Mouse (Mus musculus) neutrophil, adult 65 days (primary cell): Measurements from ENCODE around the gene 2410015M20Rik. TPM values are rescaled to one million over a fixed set of nuclear protein-coding genes. Genes with fewer than 3 reads are reported as not detected.

ENCODE experiments used
- total RNA-seq: library from RNA; stranded (reverse); gene quantifications from 2 replicates; pipeline ENCODE4 v1.2.4, GENCODE M21; 2023

2410015M20Rik gene
- 34.1 and 47.2 TPM in 2 replicates for total RNA-seq

DNA sequence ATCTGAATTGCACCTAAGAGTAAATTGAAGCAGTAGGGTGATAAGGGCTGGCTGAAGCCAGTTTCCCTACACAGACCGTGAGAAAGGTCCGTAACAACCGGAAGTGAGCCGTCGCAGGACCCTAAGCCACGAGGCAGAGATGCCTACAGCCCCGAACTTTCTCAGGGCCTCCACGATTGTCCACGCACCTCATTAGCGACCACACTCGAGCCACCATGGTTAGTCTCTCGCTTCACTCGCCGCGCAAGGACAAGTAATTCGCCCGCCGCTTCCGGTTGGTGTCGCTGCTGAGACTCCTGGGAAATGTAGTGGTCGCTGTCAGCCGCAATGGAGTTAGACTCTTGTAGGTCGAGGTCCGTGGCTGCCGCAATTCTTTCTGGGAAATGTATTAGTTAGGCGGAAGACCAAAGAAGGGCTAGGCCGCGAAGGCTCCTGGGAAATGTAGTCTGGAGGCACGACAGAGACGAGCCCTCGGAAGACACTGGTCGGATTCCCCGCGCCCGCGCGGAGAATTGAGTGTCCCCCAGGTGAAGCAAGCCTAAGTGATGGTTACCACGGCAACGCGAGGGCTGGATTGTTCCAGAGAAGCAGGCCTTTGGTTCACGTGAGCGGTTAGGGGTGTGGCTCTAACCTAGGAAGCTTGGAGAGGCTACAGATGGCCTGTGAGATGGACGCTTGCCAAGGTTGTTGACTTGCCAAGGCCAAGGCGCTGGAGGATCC is at the start of gene 2410015M20Rik:
TSS of gene 2410015M20Rik (minus strand) at position 320 of the 720 bp plus-strand sequence.

DNA sequence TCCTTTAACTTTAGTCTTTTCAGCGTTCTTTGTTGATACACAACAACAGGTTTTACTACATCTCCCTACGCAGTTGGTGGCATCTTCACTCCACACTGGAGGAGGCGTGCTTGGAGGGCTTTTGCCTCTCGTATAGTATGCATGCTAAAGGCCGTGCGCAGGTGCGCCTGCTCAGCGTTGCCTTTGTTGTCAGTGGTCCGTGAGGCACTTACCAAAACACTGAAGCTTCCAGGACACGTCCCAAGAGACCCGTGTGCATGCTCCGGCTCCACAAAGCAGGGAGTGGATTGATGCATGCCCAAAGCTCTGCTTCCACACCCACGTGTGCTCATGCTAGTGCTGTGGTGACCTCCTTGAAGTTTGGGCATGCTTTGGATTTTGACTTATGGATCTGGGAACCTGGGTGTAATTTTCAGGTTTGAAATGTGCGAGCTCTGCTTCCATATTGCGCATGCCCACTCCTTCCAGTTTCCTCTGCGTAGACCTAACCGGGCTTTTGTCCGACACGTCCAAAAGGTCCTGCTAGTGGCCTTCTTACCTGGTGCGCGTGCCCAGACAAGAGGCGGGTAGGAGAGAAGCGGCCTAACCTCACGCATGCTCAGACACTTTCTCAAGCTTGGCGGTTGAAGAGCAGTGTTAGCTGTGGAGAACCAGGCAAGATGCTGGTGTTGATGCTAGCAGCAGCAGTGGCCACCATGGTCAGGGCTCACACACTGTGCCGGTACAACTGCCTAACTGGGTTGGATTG is 18.1 kb upstream of the 2410015M20Rik start, which contains the start of gene Catsperd:
TSS of gene Catsperd (plus strand) at position 614 of the 748 bp plus-strand sequence.

DNA sequence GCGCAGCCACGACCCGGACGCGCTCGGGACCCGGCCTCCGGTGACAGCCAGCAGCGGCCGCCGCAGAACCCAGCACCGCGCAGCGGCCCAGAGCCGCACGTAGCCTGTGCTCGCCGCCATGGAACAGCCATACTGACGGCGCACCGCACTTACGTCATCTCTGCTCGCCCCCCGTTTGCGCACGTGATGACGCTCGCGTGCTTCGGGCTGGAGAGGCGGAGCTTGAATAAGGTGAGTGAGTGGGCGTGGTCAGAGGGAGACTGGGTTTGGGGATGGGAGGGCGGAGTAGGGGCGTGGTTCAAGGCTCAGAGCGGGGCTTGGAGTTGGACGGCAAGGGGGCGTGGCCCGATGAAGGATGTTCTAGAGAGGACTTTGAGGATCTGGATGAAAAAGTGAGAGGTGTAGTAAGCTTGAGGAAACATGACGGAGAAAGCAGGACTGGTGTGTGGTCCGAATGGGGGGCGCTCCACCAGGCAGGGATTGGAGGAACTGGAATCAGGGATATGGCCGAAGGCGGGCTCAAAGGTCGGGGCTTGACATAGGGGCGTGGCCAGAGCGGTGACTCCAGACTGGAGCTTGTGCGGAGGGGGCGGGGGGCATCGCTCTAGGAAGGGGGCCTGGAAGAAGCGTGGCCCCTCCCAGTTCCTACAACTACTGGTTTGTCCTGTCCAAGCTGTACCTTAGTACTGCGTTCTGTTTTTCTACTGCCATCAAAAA is 17.3 kb upstream of the 2410015M20Rik start, which contains the start of gene Lonp1:
TSS of gene Lonp1 (minus strand) at position 134 of the 717 bp plus-strand sequence.

DNA sequence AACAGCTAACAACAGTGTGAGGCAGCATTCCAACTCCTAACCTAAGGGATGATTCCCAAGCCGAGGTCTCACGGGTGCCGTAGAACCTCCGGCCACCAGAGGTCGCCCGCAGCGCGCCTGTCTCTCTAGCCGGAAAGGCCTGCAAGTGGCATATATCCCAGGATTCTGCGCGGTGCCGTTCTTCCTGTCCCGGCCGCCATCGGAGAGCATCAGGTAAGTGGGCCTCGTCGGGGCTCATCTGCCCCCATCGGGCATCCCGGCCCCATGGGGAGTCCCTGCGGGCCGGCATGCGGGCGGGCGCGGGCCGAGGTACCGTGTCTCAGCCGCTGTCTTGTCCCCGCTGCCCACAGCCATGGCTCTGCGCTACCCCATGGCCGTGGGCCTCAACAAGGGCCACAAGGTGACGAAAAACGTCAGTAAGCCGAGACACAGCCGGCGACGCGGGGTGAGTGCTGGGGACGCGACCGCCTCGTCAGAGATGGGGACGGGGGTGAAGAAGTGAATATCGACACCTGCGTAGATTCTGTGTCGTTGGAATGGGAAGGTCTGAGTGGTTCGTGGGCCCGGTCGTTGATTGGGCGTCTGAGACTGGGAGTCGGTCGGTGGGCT is 3.8 kb upstream of the 2410015M20Rik start, which contains the start of gene Rpl36:
TSS of gene Rpl36 (plus strand) at position 181 of the 609 bp plus-strand sequence.

DNA sequence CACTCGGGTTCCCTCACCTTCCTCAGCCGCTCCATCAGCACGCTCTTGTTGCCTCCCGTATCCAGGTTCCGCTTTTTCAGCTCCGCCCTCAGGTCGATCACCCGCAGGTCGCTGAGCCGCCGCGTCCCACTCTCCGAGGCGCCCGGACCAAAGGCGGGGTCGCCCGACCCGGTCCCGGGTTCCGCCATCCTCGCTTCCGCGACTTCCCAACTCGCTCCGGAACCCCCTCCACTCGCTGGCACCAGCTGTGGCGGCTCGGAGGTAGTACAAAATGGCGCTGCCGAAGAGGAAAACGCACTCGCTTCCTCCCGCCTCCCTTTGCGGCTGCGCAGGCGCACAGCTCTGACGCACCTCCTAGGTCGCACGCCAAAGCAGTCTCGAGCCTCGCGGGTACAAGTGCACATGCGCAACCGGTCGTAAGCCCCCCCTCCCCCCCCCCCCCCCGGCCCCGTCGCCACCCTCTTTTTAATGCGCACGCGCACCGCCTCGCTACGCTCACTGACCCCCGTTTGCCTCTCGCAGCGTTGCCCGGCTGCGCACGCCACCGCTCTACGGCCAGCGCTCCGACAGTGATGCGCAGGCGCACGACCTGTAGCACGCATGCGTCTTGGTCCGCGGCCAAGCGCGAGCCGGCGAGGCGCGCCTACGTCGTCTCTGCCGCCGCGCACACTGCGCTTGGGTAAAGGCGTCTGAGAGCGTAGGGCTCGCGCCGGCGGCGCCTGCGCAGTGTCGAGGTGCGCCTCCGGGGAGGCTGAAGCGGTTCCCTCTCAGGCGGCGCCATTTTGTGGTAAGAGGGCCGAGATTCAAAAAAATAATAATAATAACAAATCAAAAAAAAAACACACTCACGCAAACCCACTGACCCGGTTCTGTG is 25.1 kb downstream of the 2410015M20Rik start, which contains the start of the genes Safb2 and Safb:
TSS of gene Safb2 (minus strand) at position 329 of the 874 bp plus-strand sequence.
TSS of gene Safb (plus strand) at position 569 of the 874 bp plus-strand sequence.

Other genes with a start within 250 kb of the 2410015M20Rik start
- gene Ptprs, start 133.3 kb downstream of the 2410015M20Rik start, total RNA-seq = 14.9 and 20.6 TPM in 2 replicates
- not detected in 2 replicates for gene Znrf4, start 97.3 kb downstream of the 2410015M20Rik start, total RNA-seq
- gene Gm20219, start 55.4 kb downstream of the 2410015M20Rik start, total RNA-seq = 6.4 and 8.6 TPM in 2 replicates
- 354 and 536 TPM in 2 replicates for gene Safb2, start 25.2 kb downstream of the 2410015M20Rik start, total RNA-seq
- 163 and 266 TPM in 2 replicates for gene Safb, start 24.9 kb downstream of the 2410015M20Rik start, total RNA-seq
- gene Rpl36, start 3.6 kb upstream of the 2410015M20Rik start, total RNA-seq = 138 and 292 TPM in 2 replicates
- gene Lonp1, start 17.1 kb upstream of the 2410015M20Rik start, total RNA-seq = 18.7 and 28.1 TPM in 2 replicates
- 3.3 and 4.5 TPM in 2 replicates for gene Catsperd, start 18.4 kb upstream of the 2410015M20Rik start, total RNA-seq
- gene Ranbp3, start 63.5 kb upstream of the 2410015M20Rik start, total RNA-seq = 49.4 and 62.2 TPM in 2 replicates
- 27.1 and 42.7 TPM in 2 replicates for gene Ndufa11, start 108.0 kb upstream of the 2410015M20Rik start, total RNA-seq
- 1.1 and 1.7 TPM in 2 replicates for gene Vmac, start 108.3 kb upstream of the 2410015M20Rik start, total RNA-seq
- gene Nrtn, start 147.8 kb upstream of the 2410015M20Rik start, total RNA-seq = not detected in 2 replicates
- 13.8 and 18.0 TPM in 2 replicates for gene Dus3l, start 155.0 kb upstream of the 2410015M20Rik start, total RNA-seq
- 0.47 TPM in 1 of 2 replicates, not detected in the other for gene Prr22, start 160.5 kb upstream of the 2410015M20Rik start, total RNA-seq
- gene Rfx2, start 221.2 kb upstream of the 2410015M20Rik start, total RNA-seq = 10.2 and 12.6 TPM in 2 replicates